Mouse (Mus musculus) heart, postnatal 14 days (tissue): ENCODE measurements around the gene Ror2. TPM values are rescaled to one million over a fixed set of nuclear protein-coding genes. Genes with fewer than 3 reads are reported as not detected.

Experiments
- DNase-seq, 2 experiments: peaks; one replicate each; pipeline ENCODE4 v3.0.0; 2021 to 2022
- intact Hi-C: fragments of 180-260 bp; cut with DNase I; formaldehyde crosslinking; loops from one replicate; pipeline ENCODE4 v1.15.1; 2025
- total RNA-seq, 2 experiments: library from RNA; stranded (reverse); gene quantifications; 2 replicates each; pipeline ENCODE4 v1.2.3; 2021

The Ror2 gene
- total RNA-seq, 2 experiments from 2014 or later, result 3.3 to 3.5 TPM

DNA sequence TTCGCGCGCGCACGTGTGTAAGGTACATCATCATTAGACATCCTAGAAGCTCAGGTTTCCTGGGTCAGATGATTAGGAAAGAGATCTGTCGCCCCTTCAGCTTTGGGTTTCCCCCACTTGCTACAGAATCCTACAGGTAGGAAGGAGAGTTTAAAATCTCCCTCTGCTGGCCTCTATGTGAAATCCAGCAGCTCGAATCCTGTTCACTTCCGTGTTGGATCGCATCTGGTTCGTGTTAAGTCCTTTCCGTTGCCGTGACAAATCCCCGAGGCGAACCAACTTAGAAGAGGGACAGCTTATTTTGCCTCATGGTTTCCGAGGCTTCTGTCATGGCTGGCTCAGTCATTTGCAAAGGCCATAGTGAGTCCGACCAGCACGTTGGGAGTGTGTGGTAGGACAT lies 190.7 kb downstream of the Ror2 start:
- peak in 1 of 2 experiments; percentile 16 for DNase-seq
- intact Hi-C loops, result loop anchor here (5.0 kb wide), 2 partner anchors 98 to 113 kb away; partner anchors contain the start of gene Nfil3

DNA sequence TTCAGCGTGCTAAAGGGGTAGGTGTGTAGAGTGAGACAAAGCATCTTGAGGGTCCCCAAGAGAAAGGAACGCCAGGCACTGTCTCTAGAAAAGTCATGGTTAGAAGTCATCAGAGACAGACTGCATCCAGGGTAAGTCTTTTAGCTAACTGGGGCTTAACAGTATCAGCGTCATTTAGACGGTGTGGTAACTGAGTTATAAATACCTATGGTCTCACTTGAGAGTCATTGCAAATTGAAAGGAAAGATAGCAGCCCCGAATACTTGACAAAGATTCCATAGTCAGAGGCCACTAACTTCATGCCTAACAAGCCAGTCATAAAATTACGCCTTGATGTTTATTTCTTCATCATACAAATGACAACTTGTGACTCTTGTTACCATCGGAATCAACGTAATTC lies 191.3 kb downstream of the Ror2 start:
- intact Hi-C loops, result loop anchor here (5.0 kb wide), 2 partner anchors 97 to 112 kb away; partner anchors contain the start of gene Nfil3
- DNase-seq, result no peak

DNA sequence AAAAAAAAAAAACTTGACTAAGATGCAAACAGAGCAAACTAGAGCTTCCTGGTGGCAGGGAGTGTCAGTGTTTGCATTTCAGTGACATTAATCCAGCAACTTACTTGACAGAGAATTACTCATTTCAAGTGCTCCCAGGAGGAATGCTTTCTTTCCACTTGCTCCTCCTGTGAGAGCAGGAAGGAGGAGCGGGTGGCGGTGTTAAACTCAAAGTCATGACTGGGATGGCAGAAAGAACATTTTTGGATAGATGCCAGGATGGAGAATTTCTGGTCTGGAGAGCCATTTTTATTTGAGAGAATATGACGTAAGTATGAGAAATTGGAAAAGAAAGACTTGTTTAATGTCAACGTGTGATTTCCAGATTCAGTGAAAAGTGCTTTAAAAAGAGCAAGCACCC lies 192.5 kb downstream of the Ror2 start:
- intact Hi-C loops, result no loop called here
- no peak for DNase-seq

DNA sequence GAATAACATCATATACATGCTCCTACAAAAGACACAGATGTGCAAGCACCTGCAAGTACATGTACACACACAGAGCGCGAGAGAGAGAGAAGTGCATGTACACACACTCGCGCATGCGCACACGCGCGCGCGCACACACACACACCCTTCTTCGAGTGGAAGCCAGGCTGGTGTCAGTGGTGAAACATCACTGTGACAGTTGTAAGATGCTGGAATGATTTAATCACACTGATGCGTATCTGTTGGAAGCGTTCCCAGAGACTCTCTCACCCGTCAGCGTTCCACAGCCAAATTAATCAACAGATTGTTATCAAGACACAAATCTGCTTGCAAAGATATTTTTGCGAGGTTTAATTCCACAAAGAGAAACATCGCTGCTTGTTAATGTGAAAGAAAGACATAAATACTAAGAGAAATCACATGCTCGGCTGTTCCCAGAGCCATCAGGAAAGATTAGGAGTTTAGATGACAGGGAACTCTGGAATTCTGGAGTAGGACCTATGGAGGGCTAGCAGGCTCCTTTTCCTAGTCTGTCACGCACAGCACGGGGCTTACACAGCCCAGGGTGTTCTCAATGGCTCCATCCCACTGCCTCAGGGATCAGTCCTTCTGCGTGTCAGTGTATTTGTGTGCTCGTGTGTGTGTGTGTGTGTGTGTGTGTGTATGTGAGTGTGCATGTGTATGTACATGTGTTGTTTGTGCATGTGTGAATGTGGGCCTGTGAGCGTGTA lies 199.2 kb downstream of the Ror2 start:
- intact Hi-C loops, result no loop called here
- no peak for DNase-seq

DNA sequence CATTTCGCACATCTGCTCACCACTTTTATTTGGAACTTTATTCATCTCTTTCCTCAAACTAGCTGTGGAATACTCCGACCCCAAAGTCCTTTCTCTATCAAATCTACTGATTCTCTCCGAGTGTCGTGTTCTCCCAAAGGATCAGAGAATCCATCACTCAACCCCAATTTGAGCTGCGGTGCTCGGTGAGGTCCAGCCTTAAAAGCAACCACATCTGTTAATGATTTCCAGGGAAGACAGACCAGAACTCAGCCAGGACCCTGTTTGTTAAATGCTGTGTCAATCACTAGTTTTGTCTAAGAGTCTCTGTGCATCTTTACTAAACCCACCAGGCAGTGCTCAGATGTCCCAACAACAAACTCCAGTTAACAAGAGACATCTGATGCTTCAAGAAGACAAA lies 204.1 kb downstream of the Ror2 start:
- intact Hi-C loops, result loop anchor here (5.0 kb wide), 1 partner anchor 370 kb away; no protein-coding TSS in a partner anchor
- DNase-seq, result no peak

DNA sequence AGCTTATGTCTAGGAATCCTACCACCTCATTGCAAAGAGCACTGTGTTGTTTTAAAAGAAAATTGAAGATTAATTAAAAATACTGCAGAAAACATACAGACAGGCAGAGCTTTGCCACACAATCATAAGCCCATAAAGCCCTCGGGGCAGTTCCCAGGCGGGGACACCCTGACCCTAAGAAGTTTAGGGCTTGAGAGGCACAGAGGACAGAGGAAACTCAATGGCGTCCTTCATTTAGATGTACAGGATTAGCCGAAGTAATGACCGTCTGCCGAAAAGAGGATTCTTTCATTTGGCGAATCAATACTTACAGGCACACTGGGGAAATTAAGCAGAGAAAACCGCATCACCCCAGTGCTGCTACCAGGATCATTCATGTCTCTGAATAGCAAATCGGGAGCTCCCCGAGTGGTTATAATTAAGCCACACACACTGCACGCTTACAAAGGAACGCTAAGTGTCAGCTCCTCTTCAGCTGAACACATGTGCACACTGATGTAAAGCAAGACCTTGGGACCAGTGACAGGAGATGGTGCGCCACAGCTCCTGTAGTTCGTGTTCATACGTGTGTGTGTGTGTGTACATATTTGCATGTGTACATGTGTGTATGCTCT lies 208.1 kb downstream of the Ror2 start:
- intact Hi-C loops, result no loop called here
- no peak for DNase-seq

DNA sequence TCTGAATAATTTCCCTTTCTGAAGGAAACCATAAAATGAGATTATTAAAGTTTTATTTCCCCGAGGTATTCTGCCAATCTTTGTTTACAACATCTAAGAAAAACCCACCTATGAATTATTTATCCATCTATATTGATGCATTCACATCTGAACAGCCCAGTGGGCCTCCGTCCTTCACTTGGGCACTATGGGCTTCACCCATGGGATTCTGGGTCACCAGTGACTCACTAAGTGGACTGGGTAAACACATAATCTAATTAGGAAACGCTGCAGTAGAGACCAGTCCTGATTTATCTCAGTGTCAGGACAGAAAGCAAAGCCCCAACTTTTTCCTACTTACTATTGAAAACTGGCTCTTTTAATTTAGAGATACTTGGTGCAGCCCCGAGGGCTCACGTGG lies 210.9 kb downstream of the Ror2 start:
- no peak for DNase-seq
- intact Hi-C loops, result no loop called here

DNA sequence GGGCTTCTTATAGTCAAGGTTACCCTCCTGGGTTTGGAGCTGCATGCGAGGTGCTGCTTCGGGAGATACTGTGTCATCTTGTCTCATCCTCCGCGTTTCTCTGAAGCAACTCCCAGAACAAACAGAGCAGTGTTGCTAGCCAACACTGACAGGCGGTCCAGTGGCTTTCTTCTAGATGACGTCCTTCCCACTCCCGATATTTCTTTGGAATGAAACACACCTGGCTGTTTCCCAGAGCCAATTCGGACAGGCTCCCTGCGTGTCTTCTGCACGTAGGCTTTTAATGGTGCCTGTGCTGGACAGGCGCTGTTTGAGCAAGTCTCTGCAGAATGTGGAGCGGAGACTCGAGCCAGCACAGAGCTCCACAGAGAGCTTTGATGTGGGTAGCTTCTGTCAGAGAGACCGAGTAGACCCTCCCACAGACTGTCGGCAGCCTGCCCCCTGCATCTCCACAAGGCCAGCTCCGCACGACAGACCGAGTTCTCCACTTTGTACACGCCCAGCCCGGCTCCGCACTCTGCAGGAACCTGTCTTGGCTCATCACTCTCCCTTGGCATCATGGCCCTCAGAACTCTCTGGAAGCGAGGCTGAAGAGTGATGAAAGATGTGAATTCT lies 216.7 kb downstream of the Ror2 start:
- DNase-seq, result peak; percentile 12 to 36
- intact Hi-C loops, result loop anchor here (2.0 kb wide), 1 partner anchor 60 kb away; no protein-coding TSS in a partner anchor

DNA sequence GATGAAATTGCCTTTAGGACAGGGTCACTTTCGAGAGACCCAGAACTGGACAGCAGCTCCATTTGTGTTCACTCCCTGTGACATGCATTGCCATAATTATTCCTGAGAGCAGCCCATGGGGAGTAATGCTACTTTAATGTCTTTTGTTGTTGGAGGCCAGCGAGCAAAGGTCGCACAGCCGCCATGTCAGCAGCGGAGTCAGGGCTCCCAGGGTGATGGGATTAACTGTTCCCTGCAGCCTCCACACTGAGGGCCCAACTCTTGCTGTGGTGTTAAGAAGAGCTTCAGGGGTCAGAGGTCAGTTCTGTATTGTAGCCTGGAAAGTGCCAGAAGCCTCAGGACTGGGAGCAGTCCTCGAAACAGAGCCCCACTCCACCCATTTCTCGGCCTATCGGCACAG lies 217.5 kb downstream of the Ror2 start:
- intact Hi-C loops, result loop anchor here (2.0 kb wide), 1 partner anchor 60 kb away; no protein-coding TSS in a partner anchor
- DNase-seq, result no peak

DNA sequence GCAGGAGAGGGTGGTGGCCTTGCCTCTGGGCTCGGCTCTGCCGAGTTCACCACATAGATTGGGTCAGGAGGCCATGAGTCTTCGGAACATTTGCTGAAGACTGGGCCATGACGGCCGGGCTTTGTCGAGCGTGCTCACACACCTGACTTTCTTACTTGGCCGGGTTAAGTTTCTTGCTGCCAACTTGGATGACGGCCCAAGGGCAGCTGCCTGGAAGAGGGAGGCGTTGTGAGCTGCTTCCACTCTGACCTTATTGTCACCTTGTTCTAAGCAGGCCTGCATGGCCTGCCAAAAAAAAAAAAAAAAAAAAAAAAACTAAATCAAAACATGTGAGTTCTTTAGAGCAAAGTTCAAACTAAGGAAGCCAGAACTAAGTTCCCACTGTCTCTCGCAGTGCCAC lies 218.0 kb downstream of the Ror2 start:
- intact Hi-C loops, result loop anchor here (2.0 kb wide), 1 partner anchor 59 kb away; no protein-coding TSS in a partner anchor
- DNase-seq, result peak; percentile 77 to 85

DNA sequence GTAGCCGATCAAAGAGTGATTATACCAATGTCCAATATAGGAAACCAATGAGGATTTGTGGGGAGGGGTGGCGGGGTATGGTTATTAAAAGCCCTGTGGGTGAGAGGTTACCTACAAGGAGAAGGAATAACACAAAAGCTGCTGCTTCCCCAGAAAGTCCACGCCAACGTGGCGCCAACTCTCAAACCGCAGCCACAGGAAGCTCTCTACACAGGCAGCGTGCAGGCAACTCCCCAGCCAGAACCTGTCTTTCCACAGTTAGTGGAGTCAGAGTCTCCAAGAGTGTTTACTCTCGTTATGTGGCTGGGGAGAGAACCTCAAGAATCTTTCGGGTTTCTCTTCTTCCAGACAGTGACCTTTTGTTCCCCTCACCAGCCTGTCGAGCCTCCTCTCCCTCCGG lies 220.8 kb downstream of the Ror2 start:
- DNase-seq, result no peak
- intact Hi-C loops, result no loop called here

DNA sequence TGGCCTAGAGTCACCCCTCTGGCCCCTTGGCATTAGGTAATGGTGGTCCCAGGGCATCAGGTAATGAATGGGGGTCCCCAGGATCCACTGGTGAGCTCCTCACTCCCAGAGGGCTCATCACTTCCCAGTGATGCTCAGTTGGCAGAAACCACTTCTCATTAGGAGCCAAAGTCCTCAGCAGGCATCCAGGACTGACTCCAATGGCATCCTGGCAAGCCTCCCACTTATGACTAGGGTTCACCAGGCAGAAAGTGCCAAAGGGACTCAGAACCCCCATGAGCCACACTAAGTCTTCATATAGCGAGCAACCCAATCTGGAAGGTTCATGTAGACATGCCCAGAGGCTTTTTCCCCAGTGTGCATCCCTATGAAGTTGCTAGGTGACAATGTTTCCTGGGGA lies 221.2 kb downstream of the Ror2 start:
- peak in 1 of 2 experiments; percentile 27 for DNase-seq
- intact Hi-C loops, result no loop called here

Other genes starting within 250 kb of the Ror2 start
- 10 to 100 TPM; 13.8 to 15.1 TPM for gene Sptlc1, start 91.3 kb upstream of the Ror2 start, total RNA-seq
- under 1 TPM; 0.65 to 0.71 TPM for gene Msx2, start 186.9 kb upstream of the Ror2 start, total RNA-seq